Mouse (Mus musculus) CH12.LX (cell line): ENCODE results near the gene Pax5. TPM values are rescaled to one million over a fixed set of nuclear protein-coding genes. Genes with fewer than 3 reads are reported as not detected.

Experiments used
- DNase-seq: peaks from one replicate; pipeline ENCODE4 v3.0.0-alpha.2; 2013; ENCODE audit errors: extremely low read depth
- H3K27ac ChIP-seq: 2 replicates; pipeline ENCODE4 v1.5.1; 2012; ENCODE audit warnings: low read depth, mild to moderate bottlenecking, control low read depth, moderate library complexity; ENCODE audit not compliant: insufficient read depth
- H3K27me3 ChIP-seq: replicated peaks from 2 replicates; pipeline ENCODE3; 2012; ENCODE audit warnings: inconsistent platforms
- H3K36me3 ChIP-seq, 2 experiments: replicated peaks in 1 of 2; 2 replicates each; pipeline versions ENCODE3 to v1.6.1; 2012; ENCODE audit warnings: inconsistent platforms in 1 of 2, low read length in 1 of 2, mild to moderate bottlenecking in 1 of 2, mixed read lengths in 1 of 2, moderate library complexity in 1 of 2; ENCODE audit not compliant: control insufficient read depth in 1 of 2, insufficient read depth in 1 of 2
- H3K4me1 ChIP-seq, 2 experiments: 2 replicates each; pipeline ENCODE4 v1.6.1; 2012; ENCODE audit warnings: inconsistent platforms in 1 of 2, moderate library complexity in 1 of 2; ENCODE audit not compliant: insufficient read depth in 2 of 2, control insufficient read depth in 1 of 2
- H3K4me2 ChIP-seq: 2 replicates; pipeline ENCODE4 v1.6.1; 2012; ENCODE audit warnings: low read depth, mild to moderate bottlenecking, control low read depth; ENCODE audit not compliant: poor library complexity, insufficient read depth, severe bottlenecking
- H3K4me3 ChIP-seq, 3 experiments: fragments of 150-350 bp in 1 of 3; sonication (generic) in 1 of 3; replicated peaks in 1 of 3; 2 replicates each; pipeline versions ENCODE3 to v1.5.1; 2011 to 2012; ENCODE audit warnings: low read depth in 2 of 3, low read length in 2 of 3, mild to moderate bottlenecking in 2 of 3, moderate library complexity in 2 of 3, control low read depth in 1 of 3, improper control_type of control experiment in 1 of 3, inconsistent platforms in 1 of 3, mixed read lengths in 1 of 3; ENCODE audit not compliant: poor library complexity in 1 of 3
- H3K79me2 ChIP-seq: replicated peaks from 2 replicates; pipeline ENCODE4 v1.6.1; 2012; ENCODE audit warnings: mild to moderate bottlenecking, moderate library complexity; ENCODE audit not compliant: control insufficient read depth, poor library complexity, insufficient read depth, severe bottlenecking; ENCODE audit errors: extremely low read depth
- H3K9ac ChIP-seq: 2 replicates; pipeline ENCODE4 v1.6.1; 2012; ENCODE audit warnings: low read depth, mild to moderate bottlenecking, control low read depth, moderate library complexity; ENCODE audit not compliant: insufficient read depth
- H3K9me3 ChIP-seq: replicated peaks from 2 replicates; pipeline ENCODE3; 2012; ENCODE audit warnings: low read length, inconsistent platforms, mixed read lengths
- BHLHE40 ChIP-seq: IDR thresholded peaks from 2 replicates; pipeline ENCODE4 v1.6.1; 2011; ENCODE audit warnings: mild to moderate bottlenecking, low read depth, low read length, improper control_type of control experiment
- CHD1 ChIP-seq: IDR thresholded peaks from 2 replicates; pipeline ENCODE4 v1.6.1; 2012; ENCODE audit warnings: low read depth, low read length, improper control_type of control experiment, inconsistent platforms
- CHD2 ChIP-seq: IDR thresholded peaks from 2 replicates; pipeline ENCODE4 v1.6.1; 2011; ENCODE audit warnings: low read length, improper control_type of control experiment
- CTCF ChIP-seq, 2 experiments: IDR thresholded peaks in 1 of 2; conservative IDR thresholded peaks in 1 of 2; 2 replicates each; pipeline ENCODE4 v1.5.1; 2011 to 2012; ENCODE audit warnings: low read depth in 2 of 2, low read length in 2 of 2, improper control_type of control experiment in 1 of 2, inconsistent platforms in 1 of 2, mild to moderate bottlenecking in 1 of 2, moderate library complexity in 1 of 2
- ELF1 ChIP-seq: IDR thresholded peaks from 2 replicates; pipeline ENCODE4 v1.6.1; 2014; ENCODE audit warnings: low read depth, mild to moderate bottlenecking, inconsistent platforms, low read length, improper control_type of control experiment
- EP300 ChIP-seq: IDR thresholded peaks from 2 replicates; pipeline ENCODE4 v1.6.1; 2011; ENCODE audit warnings: low read length, improper control_type of control experiment
- ETS1 ChIP-seq: conservative IDR thresholded peaks from 2 replicates; pipeline ENCODE4 v1.6.1; 2012; ENCODE audit warnings: low read depth, mild to moderate bottlenecking, inconsistent platforms, low read length, improper control_type of control experiment, moderate library complexity
- HCFC1 ChIP-seq: IDR thresholded peaks from 2 replicates; pipeline ENCODE4 v1.6.1; 2012; ENCODE audit warnings: low read depth, mild to moderate bottlenecking, inconsistent platforms, low read length, improper control_type of control experiment
- IRF4 ChIP-seq: IDR thresholded peaks from 2 replicates; pipeline ENCODE4 v1.6.1; 2014; ENCODE audit warnings: low read depth, mild to moderate bottlenecking, inconsistent platforms, low read length, improper control_type of control experiment
- JUN ChIP-seq: IDR thresholded peaks from 2 replicates; pipeline ENCODE4 v1.6.1; 2011; ENCODE audit warnings: low read depth, mild to moderate bottlenecking, low read length, improper control_type of control experiment, moderate library complexity; ENCODE audit not compliant: insufficient read depth
- JUND ChIP-seq: conservative IDR thresholded peaks from 2 replicates; pipeline ENCODE4 v1.6.1; 2011; ENCODE audit warnings: low read depth, low read length, improper control_type of control experiment
- KAT2A ChIP-seq: IDR thresholded peaks from 2 replicates; pipeline ENCODE4 v1.6.1; 2012; ENCODE audit warnings: low read length, improper control_type of control experiment, inconsistent platforms; ENCODE audit not compliant: insufficient replicate concordance
- MAX ChIP-seq: IDR thresholded peaks from 2 replicates; pipeline ENCODE4 v1.6.1; 2011; ENCODE audit warnings: low read length, improper control_type of control experiment
- NELFE ChIP-seq: IDR thresholded peaks from 2 replicates; pipeline ENCODE4 v1.6.1; 2011; ENCODE audit warnings: low read depth, low read length, improper control_type of control experiment
- NRF1 ChIP-seq: IDR thresholded peaks from 2 replicates; pipeline ENCODE4 v1.6.1; 2014; ENCODE audit warnings: low read depth, mild to moderate bottlenecking, inconsistent platforms, low read length, improper control_type of control experiment, moderate library complexity
- PAX5 ChIP-seq: IDR thresholded peaks from 2 replicates; pipeline ENCODE4 v1.6.1; 2012; ENCODE audit warnings: low read length, inconsistent platforms, mixed read lengths
- RCOR1 ChIP-seq: conservative IDR thresholded peaks from 2 replicates; pipeline ENCODE4 v1.6.1; 2012; ENCODE audit warnings: low read depth, mild to moderate bottlenecking, inconsistent platforms, low read length, improper control_type of control experiment
- SMC3 ChIP-seq: IDR thresholded peaks from 2 replicates; pipeline ENCODE4 v1.6.1; 2011; ENCODE audit warnings: low read depth, low read length, improper control_type of control experiment
- TBP ChIP-seq: conservative IDR thresholded peaks from 2 replicates; pipeline ENCODE4 v1.6.1; 2011; ENCODE audit warnings: low read depth, low read length, improper control_type of control experiment
- ZNF384 ChIP-seq: IDR thresholded peaks from 2 replicates; pipeline ENCODE4 v1.6.1; 2012; ENCODE audit warnings: low read depth, low read length, improper control_type of control experiment, inconsistent platforms
- dilution Hi-C: fragments of 300-500 bp; cut with MboI; formaldehyde crosslinking; loops from 2 replicates; pipeline ENCODE4 v1.14.3; 2020; ENCODE audit warnings: low sequenced_read_pairs; ENCODE audit not compliant: extremely low pct_unique_long_range_greater_than_20kb, extremely low pct_ligation_motif_present
- in situ Hi-C: fragments of 300-500 bp; cut with MboI; formaldehyde crosslinking; loops from 3 replicates; pipeline ENCODE4 v1.14.3; 2019; ENCODE audit warnings: low sequenced_read_pairs, low pct_ligation_motif_present, low pct_unique_long_range_greater_than_20kb, mixed read lengths
- polyA plus RNA-seq: library from polyadenylated mRNA; unstranded; fragments of >175 nt; gene quantifications from 2 replicates; pipeline ENCODE4 v1.2.1, GENCODE M21; 2012; ENCODE audit warnings: low read depth; ENCODE audit not compliant: insufficient read length
- total RNA-seq, 2 experiments: library from RNA; depleted of rRNA; stranded (reverse); fragments of 300-350 nt in 1 of 2; fragments of >200 nt in 1 of 2; gene quantifications; 2 replicates each; pipeline ENCODE4 v1.2.3; 2012 to 2014

The Pax5 gene
- total and polyA plus RNA-seq, 3 experiments: 13.5 to 57.4 (median 21.8) TPM

GRCm38 (mm10) chr4:44488702-44489101, 221.6 kb downstream of the Pax5 start:
- in situ Hi-C loops (no loop called here), dilution Hi-C loops (no loop called here)
- DNase-seq: no peak
- Histone ChIP-seq H3K27ac (no peak overlapping the region), H3K4me2 (no peak overlapping the region), H3K9me3 (no peaks in the 10 kb centered on the region), H3K4me3 (no peak overlapping the region), H3K36me3 (no peaks in the 10 kb centered on the region), H3K27me3 (no peaks in the 10 kb centered on the region), H3K4me1 (peaks cover 4 to 39% of the 10 kb centered on the region in 2 experiments), H3K9ac (no peak overlapping the region), H3K79me2 (no peaks in the 10 kb centered on the region)
- no peak for TF ChIP-seq NRF1
- no peak for TF ChIP-seq KAT2A
- TF ChIP-seq PAX5: no peak
- no peak for TF ChIP-seq SMC3
- no peak for TF ChIP-seq ETS1
- no peak for TF ChIP-seq ZNF384
- no peak for TF ChIP-seq ELF1

- dilution Hi-C loops (no loop called here), in situ Hi-C loops (no loop called here)
- Histone ChIP-seq H3K27me3 (no peaks in the 10 kb centered on the region), H3K36me3 (no peaks in the 10 kb centered on the region), H3K79me2 (no peaks in the 10 kb centered on the region), H3K27ac (no peak overlapping the region), H3K4me2 (no peak overlapping the region), H3K4me3 (no peak overlapping the region), H3K9me3 (no peaks in the 10 kb centered on the region), H3K9ac (no peak overlapping the region), H3K4me1 (peaks cover 4 to 39% of the 10 kb centered on the region in 2 experiments)
- TF ChIP-seq IRF4 (peak; percentile 65; the same call in 1 of the 2 replicates), EP300 (peak; percentile 42), BHLHE40 (peak; percentile 30; the same call in 1 of the 2 replicates), CTCF (conservative IDR thresholded peaks at IDR 0.05 in 1 of 2, IDR thresholded peaks at IDR 0.05 in 1 of 2; ENCODE audit: low read depth in 2 of 2, low read length in 2 of 2) (no peak)
- DNase-seq: peak; percentile 60
Measured at GRCm38 (mm10) chr4:44488219-44488618, 222.1 kb downstream of the Pax5 start.

- in situ Hi-C loops: no loop called here
- DNase-seq: no peak
- Histone ChIP-seq H3K27ac (no peak overlapping the region), H3K4me2 (no peak overlapping the region), H3K36me3 (no peaks in the 10 kb centered on the region), H3K27me3 (no peaks in the 10 kb centered on the region), H3K9me3 (peaks cover 7% of the 10 kb centered on the region), H3K4me3 (no peak overlapping the region), H3K4me1 (no peaks in the 10 kb centered on the region), H3K79me2 (no peaks in the 10 kb centered on the region), H3K9ac (no peak overlapping the region)
- dilution Hi-C loops: no loop called here
- TF ChIP-seq RCOR1 (no peak), EP300 (no peak), SMC3 (no peak), CHD1 (no peak), JUND (no peak), TBP (no peak), KAT2A (no peak), CHD2 (no peak), IRF4 (no peak), HCFC1 (no peak), MAX (no peak), NELFE (no peak), JUN (no peak)
- TF ChIP-seq, all 38 proteins: peak for 0
Measured at GRCm38 (mm10) chr4:44482851-44483250, 227.4 kb downstream of the Pax5 start.
